Mouse (Mus musculus): ENCODE data around the gene Serinc1. TPM values are rescaled to one million over a fixed set of nuclear protein-coding genes. Genes with fewer than 3 reads are reported as not detected.

Gene Serinc1
- polyA plus RNA-seq, 1 experiment from 2014 or later: 261 TPM

- Histone ChIP-seq H3K9me3 (replicated peaks) (no peaks in the 10 kb centered on the region), H3K9ac (no peak overlapping the region), H3K4me3 (no peak overlapping the region), H3K36me3 (ENCODE audit: poor library complexity, severe bottlenecking) (no peaks in the 10 kb centered on the region), H3K27me3 (no peaks in the 10 kb centered on the region), H3K4me2 (no peak overlapping the region), H3K4me1 (no peaks in the 10 kb centered on the region), H3K27ac (no peak overlapping the region)
- WGBS: 79% methylated on average over 9 of the region's 9 CpGs
- no peak for ATAC-seq
Observed at GRCm38 (mm10) chr10:57477121-57477843, 55.0 kb downstream of the Serinc1 start.

Other genes starting within 250 kb of the Serinc1 start
- gene Hsf2, start 46.1 kb downstream of the Serinc1 start, polyA plus RNA-seq (2015; fragmentation: Nextera tagmentation; extraction: Ambion mirVana): 82.0 and 86.3 TPM in 2 replicates
- 2.5 TPM in 2 replicates for gene Pkib, start 99.5 kb upstream of the Serinc1 start, polyA plus RNA-seq (2015; fragmentation: Nextera tagmentation; extraction: Ambion mirVana)

Data from forebrain, embryonic 13.5 days (tissue).